Mouse (Mus musculus) kidney, adult 8-10 months (tissue): ENCODE results near the gene Grsf1.

ENCODE experiments used
- DNase-seq, 2 experiments: peaks; one replicate each; pipeline ENCODE4 v3.0.0; 2022

Grsf1 gene

DNA sequence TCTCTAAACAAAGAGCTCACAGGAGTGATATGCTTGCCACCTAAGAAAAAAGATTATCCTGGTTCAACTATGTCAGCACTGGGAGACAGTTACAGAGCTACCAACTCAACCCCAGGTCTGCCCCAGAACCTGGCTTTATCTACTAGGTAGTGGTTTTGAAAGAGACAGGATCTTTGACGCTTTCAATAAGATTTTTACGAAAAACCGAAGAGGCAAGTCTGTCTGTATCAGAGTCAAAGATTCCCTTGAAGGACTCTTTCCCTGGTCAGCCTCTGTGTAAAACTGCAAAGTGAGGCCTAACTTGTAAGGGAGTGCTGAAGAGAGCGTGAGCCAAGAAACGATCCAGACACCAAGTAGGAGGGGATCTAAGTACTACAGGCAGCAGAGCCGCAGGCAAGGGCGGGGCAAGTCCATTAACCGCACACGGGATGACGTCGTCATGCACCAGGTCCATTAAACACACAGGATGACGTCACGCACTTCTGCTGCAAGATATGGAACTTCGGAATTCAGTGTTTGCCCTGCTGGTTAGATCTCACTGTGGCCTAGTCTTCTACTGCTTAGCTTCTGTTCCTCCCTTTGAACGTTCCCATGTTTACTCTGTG lies 12.7 kb upstream of the Grsf1 start:
- DNase-seq: no peak

DNA sequence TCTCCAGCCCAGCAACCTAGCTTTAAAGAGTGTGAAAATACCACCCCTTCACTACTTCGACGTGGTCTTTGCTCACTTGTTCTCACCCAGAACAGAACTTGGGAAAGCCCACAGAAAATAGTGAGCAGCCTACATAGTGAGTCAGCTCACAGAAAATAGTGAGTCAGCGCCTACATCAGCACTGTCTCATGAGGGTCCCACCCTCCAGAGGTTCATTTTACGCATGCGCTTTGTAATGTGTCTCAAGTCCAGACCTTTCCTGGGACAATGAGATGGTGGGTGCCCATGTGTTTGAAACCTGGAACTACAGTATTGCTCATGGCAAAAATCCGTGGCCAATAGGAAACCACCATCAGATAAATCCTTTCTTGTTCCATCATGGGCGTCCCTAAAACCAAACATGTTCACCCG lies 12.0 kb upstream of the Grsf1 start:
- no peak for DNase-seq

- DNase-seq: no peak
Observed at GRCm38 (mm10) chr5:88685745-88686299, 9.9 kb upstream of the Grsf1 start.

DNA sequence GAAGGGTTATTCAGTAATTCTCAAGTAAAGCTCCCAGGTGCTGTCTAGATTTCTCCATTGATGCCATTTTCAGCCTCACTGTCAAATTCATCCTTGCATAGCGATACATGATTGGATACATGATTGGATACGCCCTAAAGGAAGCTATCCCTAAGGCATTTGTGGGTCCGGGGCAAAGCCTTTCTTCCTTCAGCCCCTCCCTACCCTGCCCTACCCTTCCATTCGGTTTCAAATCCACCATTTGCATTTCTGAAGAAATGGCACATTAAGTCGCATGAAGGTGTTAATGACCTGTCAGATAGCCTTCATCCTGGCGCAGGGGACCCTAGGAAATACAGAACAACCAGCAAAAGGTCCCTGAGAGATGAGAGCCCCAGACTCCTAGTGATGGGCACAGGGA lies 9.3 kb upstream of the Grsf1 start:
- no peak for DNase-seq

- no peak for DNase-seq
Observed at GRCm38 (mm10) chr5:88684226-88684625, 8.3 kb upstream of the Grsf1 start.

DNA sequence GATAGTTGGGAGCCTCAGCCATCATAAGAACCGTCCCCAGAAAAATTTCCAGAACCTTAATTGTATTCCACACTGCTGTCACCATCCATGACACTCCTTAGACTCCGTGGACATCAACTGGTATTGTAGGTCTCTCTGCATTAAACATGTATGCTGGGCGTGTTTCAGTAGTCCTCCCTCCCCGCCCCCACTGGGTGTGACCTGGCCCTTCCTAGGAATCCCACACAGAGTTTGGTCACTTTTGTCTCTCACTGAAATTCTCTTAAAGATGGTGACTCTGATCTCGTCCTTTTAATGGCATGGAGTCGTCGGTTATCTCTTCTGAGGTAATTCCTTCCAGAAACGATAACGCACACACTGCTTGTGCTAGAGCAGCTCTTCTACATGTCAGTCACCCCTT lies 7.7 kb upstream of the Grsf1 start:
- no peak for DNase-seq

DNA sequence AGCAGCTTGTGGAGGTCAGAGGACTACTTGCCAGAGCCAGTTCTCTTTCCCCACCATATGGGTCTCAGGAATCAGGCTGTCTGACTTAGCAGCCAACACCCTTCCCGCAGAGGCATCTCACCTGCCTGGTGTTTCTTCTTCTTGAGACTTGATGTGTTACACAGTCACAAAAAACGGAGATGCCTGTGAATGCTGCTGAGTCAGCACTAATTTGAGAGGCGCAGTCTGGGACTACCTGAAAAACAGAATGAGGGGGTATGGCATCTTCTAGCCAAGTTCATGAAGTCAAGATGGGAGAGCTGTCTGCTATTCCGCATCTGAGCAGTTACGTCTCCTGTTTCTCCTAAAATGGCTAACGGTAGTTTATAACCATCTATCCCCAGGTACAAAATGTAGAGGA lies 4.6 kb upstream of the Grsf1 start:
- no peak for DNase-seq

GRCm38 (mm10) chr5:88679341-88679740 lies 3.4 kb upstream of the Grsf1 start:
- no peak for DNase-seq

DNA sequence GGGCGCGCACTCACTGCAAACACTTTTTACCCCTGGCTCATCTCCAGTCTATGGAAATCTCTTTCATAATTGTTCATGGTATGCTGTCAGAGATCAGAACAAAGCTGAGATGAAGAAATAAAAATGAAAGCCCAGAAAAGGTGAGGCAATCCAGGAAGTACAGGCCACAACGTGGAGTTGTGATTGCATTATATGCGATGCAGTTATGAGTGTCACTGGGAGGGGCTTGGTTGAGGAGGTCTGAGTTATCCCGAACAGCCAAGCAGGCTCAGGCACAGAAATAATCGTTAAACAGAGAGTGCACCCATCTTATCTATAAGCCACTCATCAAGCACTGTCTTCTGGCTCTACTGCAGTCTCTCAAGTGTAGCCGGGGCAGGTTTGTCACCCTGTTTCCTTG lies 3.0 kb upstream of the Grsf1 start:
- DNase-seq: no peak

- peak; percentile 64 to 70 for DNase-seq
Observed at GRCm38 (mm10) chr5:88674703-88675442, 1.1 kb downstream of the Grsf1 start.

DNA sequence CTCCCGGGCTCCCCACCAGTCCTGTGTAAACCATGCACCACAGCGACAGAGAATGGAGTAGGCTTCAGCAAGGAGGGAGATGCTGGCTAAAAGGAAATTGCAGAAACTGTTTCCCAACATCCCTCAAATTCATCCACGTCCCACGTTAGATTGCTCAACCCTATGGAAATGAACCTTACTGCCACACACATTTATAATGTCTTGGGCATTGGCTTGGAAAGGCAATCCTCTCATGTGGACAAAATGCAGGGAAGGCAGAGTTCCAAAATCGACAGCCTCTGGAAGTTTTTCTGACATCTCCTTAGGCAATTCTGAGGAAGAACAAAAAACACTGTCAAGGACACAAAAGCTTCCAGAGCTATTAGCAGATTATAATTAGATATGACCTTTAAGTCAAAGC lies 12.1 kb downstream of the Grsf1 start:
- DNase-seq: no peak

GRCm38 (mm10) chr5:88663151-88663550 lies 12.8 kb downstream of the Grsf1 start:
- DNase-seq: no peak

DNA sequence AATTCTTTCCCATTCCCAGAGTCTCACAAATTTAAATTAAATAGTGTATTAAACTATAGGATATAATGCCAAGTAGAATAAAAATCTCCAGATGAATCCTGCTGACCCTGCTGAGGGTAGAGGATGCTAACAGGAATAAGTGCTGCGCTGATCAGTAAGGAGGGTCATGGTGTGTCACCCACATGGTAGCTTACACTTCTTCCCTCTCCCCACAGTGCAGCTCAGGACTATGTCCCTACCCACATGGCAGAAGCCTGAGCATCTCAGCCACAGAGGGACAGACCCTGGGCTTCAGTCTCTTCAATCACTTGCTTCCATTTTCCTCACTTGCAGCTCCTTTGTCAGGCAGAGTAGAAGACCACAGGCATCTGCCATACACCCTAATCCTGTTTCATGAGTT lies 18.1 kb downstream of the Grsf1 start:
- no peak for DNase-seq

DNA sequence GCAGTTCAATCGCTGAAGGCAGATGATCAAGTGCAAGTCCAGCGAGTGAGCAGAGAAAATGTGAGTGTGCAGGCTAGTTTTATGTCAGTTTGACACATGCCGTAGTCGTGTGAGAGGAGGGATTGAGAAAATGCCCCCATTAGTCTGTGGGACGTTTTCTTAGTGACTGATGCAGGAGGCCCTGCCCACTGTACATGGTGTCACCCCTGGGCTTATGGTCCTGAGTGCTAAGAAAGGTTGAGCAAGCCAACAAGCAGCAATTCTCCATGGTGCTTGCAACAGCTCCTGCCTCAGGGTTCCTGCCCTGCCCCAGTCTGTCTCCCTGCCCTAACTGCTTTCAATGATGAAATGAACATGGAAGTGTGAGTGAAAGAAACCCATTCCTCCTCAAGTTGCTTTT lies 23.4 kb downstream of the Grsf1 start:
- DNase-seq: no peak

DNA sequence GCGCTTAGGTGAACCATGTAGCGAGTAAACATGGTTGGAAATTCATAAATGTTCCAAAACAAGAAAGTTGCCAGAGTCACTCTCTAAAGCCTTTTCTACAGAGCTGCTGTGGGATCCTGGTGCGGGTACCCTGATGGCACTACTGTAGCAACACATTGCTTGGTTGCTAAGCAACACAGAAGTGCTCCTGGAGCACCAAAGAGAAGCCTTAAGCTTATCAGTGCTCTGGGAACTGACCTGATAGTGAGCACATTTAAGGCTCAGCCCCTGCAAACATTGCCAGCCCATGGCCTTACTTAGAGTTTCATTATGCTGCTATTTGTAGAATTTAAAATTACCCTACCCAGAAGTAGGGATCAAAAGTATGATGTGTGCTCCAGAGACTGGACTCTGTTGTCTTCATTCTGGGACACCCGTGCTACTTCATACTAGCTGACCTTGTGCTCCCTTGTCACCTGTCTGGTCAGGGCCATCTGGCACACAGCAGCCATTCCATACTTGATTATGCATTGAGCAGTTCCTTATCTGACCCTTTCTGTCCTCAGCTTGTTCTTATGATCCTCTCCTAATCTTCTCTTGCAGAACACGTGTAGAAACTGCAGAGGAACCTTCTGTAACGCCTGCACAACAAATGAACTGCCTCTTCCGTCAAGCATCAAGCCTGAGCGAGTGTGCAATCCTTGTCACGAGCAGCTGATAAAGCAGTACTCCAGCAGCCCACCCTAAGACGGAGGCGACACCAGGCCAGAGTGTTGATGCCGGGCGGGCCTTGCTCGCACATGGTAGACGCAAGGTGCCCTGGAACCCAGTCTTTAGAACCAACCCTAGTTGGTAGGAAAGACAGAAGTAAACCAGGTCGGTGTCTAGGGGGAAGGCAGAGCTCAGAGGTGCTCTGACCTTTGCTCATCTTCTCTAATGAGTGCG lies 26.5 kb downstream of the Grsf1 start:
- DNase-seq: no peak

DNA sequence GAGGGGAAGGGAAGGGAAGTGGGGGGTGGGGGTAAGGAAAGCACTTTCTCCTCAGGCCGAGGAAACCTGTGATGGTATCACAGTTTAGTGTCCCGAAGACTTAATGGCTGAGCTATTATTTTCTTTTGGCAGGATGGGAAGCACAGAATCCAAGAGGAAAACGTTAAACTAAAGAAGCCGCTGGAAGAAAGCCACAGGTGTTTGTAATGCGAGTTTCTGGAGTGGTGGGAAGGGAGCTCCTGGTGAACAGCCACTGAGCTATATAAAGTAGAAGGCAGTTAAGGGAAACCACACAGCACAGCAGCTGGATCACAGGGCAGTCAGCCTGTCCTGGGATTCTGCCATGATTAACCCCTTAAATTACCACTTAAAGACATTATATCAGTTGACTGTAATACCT lies 30.6 kb downstream of the Grsf1 start:
- DNase-seq: peak; percentile 57 to 76

GRCm38 (mm10) chr5:88644901-88645300 lies 31.1 kb downstream of the Grsf1 start:
- no peak for DNase-seq

- peak in 1 of 2 experiments; percentile 49 for DNase-seq
Observed at GRCm38 (mm10) chr5:88643491-88643890, 32.5 kb downstream of the Grsf1 start.

- peak; percentile 28 to 52 for DNase-seq
Observed at GRCm38 (mm10) chr5:88642786-88643185, 33.2 kb downstream of the Grsf1 start.

GRCm38 (mm10) chr5:88634076-88634475 lies 41.9 kb downstream of the Grsf1 start:
- no peak for DNase-seq

DNA sequence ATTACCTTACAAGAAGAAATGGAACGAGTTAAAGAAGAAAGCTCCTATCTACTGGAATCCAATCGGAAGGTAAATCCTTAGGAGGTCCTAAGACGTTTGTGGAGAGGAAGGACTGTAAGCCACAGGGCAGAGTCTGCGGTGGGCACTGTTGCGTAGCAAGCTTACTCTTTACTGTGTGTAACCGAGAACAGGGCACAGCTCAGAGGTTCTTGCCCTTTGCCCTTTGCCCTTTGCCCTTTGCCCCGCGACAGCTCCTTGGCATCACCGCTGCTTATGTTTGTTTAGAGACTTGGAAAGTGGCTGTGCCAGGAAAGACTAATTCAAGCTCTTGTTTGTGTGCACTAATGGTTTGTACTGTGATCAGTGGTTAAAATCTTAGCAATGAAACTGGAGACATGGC lies 43.5 kb downstream of the Grsf1 start:
- peak; percentile 88 to 91 for DNase-seq

DNA sequence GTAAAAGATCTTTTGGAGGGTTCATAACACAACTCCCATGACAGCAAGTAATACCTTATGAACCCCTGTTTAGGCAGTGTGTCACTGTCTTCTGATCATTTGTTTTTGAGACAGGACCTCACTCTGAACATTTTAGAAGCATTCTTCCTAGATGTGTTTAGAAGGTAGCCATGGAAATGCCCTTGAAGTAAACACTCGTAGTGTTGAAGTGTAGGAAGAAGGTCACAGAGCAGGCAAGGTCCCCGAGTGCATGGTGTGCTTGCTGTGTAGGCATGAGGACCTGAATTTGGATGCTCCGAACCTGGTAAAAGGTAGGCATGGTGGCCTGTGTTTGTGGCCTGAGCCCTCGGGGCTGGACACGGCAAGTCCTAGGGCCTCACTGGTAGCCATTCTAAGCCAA lies 44.4 kb downstream of the Grsf1 start:
- DNase-seq: no peak

- peak; percentile 45 to 56 for DNase-seq
Observed at GRCm38 (mm10) chr5:88630883-88631282, 45.1 kb downstream of the Grsf1 start.
